Mouse (Mus musculus) embryo, embryonic 10.5 days (tissue): ENCODE results near the gene Preb.

Experiments used
- DNase-seq: peaks from one replicate; pipeline ENCODE4 v3.0.0-alpha.2; 2015; ENCODE audit warnings: low spot score

Preb gene

GRCm38 (mm10) chr5:30959966-30960501, at the start of gene Preb:
Gene Preb, minus strand, starts transcription at chr5:30960361.
- DNase-seq = peak; percentile 99

GRCm38 (mm10) chr5:31004184-31004583, 44.0 kb upstream of the Preb start:
- DNase-seq = peak; percentile 94

GRCm38 (mm10) chr5:31001560-31001959, 41.4 kb upstream of the Preb start:
- DNase-seq = no peak

- DNase-seq = no peak
Measured at GRCm38 (mm10) chr5:31000993-31001392, 40.8 kb upstream of the Preb start.

- no peak for DNase-seq
Measured at GRCm38 (mm10) chr5:31000122-31000521, 40.0 kb upstream of the Preb start.

GRCm38 (mm10) chr5:30999324-30999723, 39.2 kb upstream of the Preb start:
- DNase-seq = no peak

- peak; percentile 75 for DNase-seq
Measured at GRCm38 (mm10) chr5:30998306-30998705, 38.1 kb upstream of the Preb start.

GRCm38 (mm10) chr5:30994910-30995635, 34.9 kb upstream of the Preb start:
- no peak for DNase-seq

GRCm38 (mm10) chr5:30994074-30994473, 33.9 kb upstream of the Preb start:
- DNase-seq = no peak

- no peak for DNase-seq
Measured at GRCm38 (mm10) chr5:30992980-30993676, 33.0 kb upstream of the Preb start.

GRCm38 (mm10) chr5:30982357-30982756, 22.2 kb upstream of the Preb start:
- DNase-seq = peak; percentile 70

GRCm38 (mm10) chr5:30974870-30975656, 14.9 kb upstream of the Preb start:
- no peak for DNase-seq

GRCm38 (mm10) chr5:30969440-30969839, 9.3 kb upstream of the Preb start:
- no peak for DNase-seq

GRCm38 (mm10) chr5:30968416-30968815, 8.3 kb upstream of the Preb start, which contains the start of gene Tcf23:
Gene Tcf23, plus strand, starts transcription at chr5:30968662.
- no peak for DNase-seq

- DNase-seq = no peak
Measured at GRCm38 (mm10) chr5:30966189-30966588, 6.0 kb upstream of the Preb start.

- no peak for DNase-seq
Measured at GRCm38 (mm10) chr5:30963916-30964315, 3.8 kb upstream of the Preb start.

GRCm38 (mm10) chr5:30961545-30962505, 1.7 kb upstream of the Preb start:
- DNase-seq = no peak

GRCm38 (mm10) chr5:30960814-30961213, 653 bp upstream of the Preb start:
- no peak for DNase-seq

GRCm38 (mm10) chr5:30959198-30959854, 835 bp downstream of the Preb start:
- no peak for DNase-seq

GRCm38 (mm10) chr5:30957891-30958290, 2.3 kb downstream of the Preb start:
- no peak for DNase-seq

GRCm38 (mm10) chr5:30955751-30956150, 4.4 kb downstream of the Preb start:
- DNase-seq = no peak
